Mouse (Mus musculus): ENCODE results near the gene Trim41. TPM values are rescaled to one million over a fixed set of nuclear protein-coding genes. Genes with fewer than 3 reads are reported as not detected.
A peak's percentile ranks its signal among the peaks of the same experiment; 100 is the strongest.
"Not testable (repeated sequence)": the region's sequence is repeated elsewhere in the genome, so short reads cannot be mapped to it uniquely, and the experiment has no call there.

Gene Trim41
- total RNA-seq (2021) = 10 to 100 TPM; 58.3 to 59.6 TPM

- DNase-seq = peak; percentile 98 to 99
Measured at GRCm38 (mm10) chr11:48816800-48817665, at the start of gene Trim41. TSS of gene Trim41 (minus strand) at chr11:48817353.

- no peak for DNase-seq
Measured at GRCm38 (mm10) chr11:48866481-48866880, 49.3 kb upstream of the Trim41 start.

GRCm38 (mm10) chr11:48863808-48864207 is 46.7 kb upstream of the Trim41 start:
- DNase-seq = no peak

- DNase-seq = no peak
Measured at GRCm38 (mm10) chr11:48862784-48863319, 45.7 kb upstream of the Trim41 start.

GRCm38 (mm10) chr11:48859014-48859413 is 41.9 kb upstream of the Trim41 start:
- no peak for DNase-seq

GRCm38 (mm10) chr11:48853474-48854180 is 36.5 kb upstream of the Trim41 start:
- peak; percentile 93 to 98 for DNase-seq

GRCm38 (mm10) chr11:48852624-48853473 is 35.7 kb upstream of the Trim41 start:
- no peak for DNase-seq

- DNase-seq = no peak
Measured at GRCm38 (mm10) chr11:48852190-48852589, 35.0 kb upstream of the Trim41 start.

GRCm38 (mm10) chr11:48851270-48851995 is 34.3 kb upstream of the Trim41 start:
- no peak for DNase-seq

- DNase-seq = no peak
Measured at GRCm38 (mm10) chr11:48850240-48850639, 33.1 kb upstream of the Trim41 start.

- no peak for DNase-seq
Measured at GRCm38 (mm10) chr11:48846881-48847280, 29.7 kb upstream of the Trim41 start.

GRCm38 (mm10) chr11:48846362-48846761 is 29.2 kb upstream of the Trim41 start:
- not testable (repeated sequence) for DNase-seq

- no peak for DNase-seq
Measured at GRCm38 (mm10) chr11:48845244-48845815, 28.2 kb upstream of the Trim41 start.

- DNase-seq = no peak
Measured at GRCm38 (mm10) chr11:48844309-48844708, 27.2 kb upstream of the Trim41 start.

GRCm38 (mm10) chr11:48843202-48843601 is 26.0 kb upstream of the Trim41 start:
- no peak for DNase-seq

GRCm38 (mm10) chr11:48842378-48842792 is 25.2 kb upstream of the Trim41 start:
- no peak for DNase-seq

- DNase-seq = no peak
Measured at GRCm38 (mm10) chr11:48841213-48841612, 24.1 kb upstream of the Trim41 start.

GRCm38 (mm10) chr11:48840805-48841204 is 23.7 kb upstream of the Trim41 start:
- no peak for DNase-seq

GRCm38 (mm10) chr11:48838879-48839680 is 21.9 kb upstream of the Trim41 start:
- no peak for DNase-seq

- no peak for DNase-seq
Measured at GRCm38 (mm10) chr11:48838181-48838797, 21.1 kb upstream of the Trim41 start.
